Mouse (Mus musculus) stomach, postnatal 0 days (tissue): ENCODE measurements at regions not wholly inside any gene's neighbourhood (a gene's known extent, or its start where the extent isn't known, plus 50 kb on each side); places are given as distances from the start of the nearest gene placed in this dataset.

Experiments
- ATAC-seq: fragments of 200-750 bp; cut with Nextera tagmentation; 2 replicates; pipeline ENCODE4 v1.8.0; 2017; ENCODE audit not compliant: low FRiP score, low TSS enrichment
- DNase-seq: peaks from one replicate; pipeline ENCODE4 v3.0.0-alpha.2; 2016; ENCODE audit warnings: low spot score
- H3K27ac ChIP-seq: fragments of 300-500 bp; sonication (generic); replicated peaks from 2 replicates; pipeline ENCODE4 v1.5.1; 2014; ENCODE audit warnings: mild to moderate bottlenecking, control low read depth
- H3K27me3 ChIP-seq: fragments of 300-500 bp; sonication (generic); 2 replicates; pipeline ENCODE4 v1.6.1; 2014; ENCODE audit warnings: low read length; ENCODE audit not compliant: control insufficient read depth, insufficient read depth
- H3K36me3 ChIP-seq: fragments of 300-500 bp; sonication (generic); 2 replicates; pipeline ENCODE4 v1.6.1; 2014; ENCODE audit warnings: low read length, mixed read lengths; ENCODE audit not compliant: control insufficient read depth, insufficient read depth
- H3K4me1 ChIP-seq: fragments of 300-500 bp; sonication (generic); replicated peaks from 2 replicates; pipeline ENCODE4 v1.6.1; 2014; ENCODE audit warnings: antibody characterized with exemption; ENCODE audit not compliant: control insufficient read depth, insufficient read depth
- H3K4me2 ChIP-seq: fragments of 300-500 bp; sonication (generic); replicated peaks from 2 replicates; pipeline ENCODE4 v1.6.1; 2014; ENCODE audit warnings: low read depth, mild to moderate bottlenecking, control low read depth, moderate library complexity
- H3K4me3 ChIP-seq: fragments of 300-500 bp; sonication (generic); 2 replicates; pipeline ENCODE4 v1.5.1; 2014; ENCODE audit warnings: low read depth, low read length, control low read depth
- H3K9ac ChIP-seq: fragments of 300-500 bp; sonication (generic); 2 replicates; pipeline ENCODE4 v1.6.1; 2014; ENCODE audit warnings: mild to moderate bottlenecking, low read length, control low read depth, mixed read lengths
- H3K9me3 ChIP-seq: fragments of 300-500 bp; sonication (generic); 2 replicates; pipeline ENCODE4 v1.6.1; 2016; ENCODE audit warnings: low read length; ENCODE audit not compliant: control insufficient read depth
- CTCF ChIP-seq: IDR thresholded peaks from 2 replicates; pipeline ENCODE4 v1.5.1; 2016; ENCODE audit warnings: antibody characterized with exemption, low read depth, mild to moderate bottlenecking, moderate library complexity
- EP300 ChIP-seq: optimal IDR thresholded peaks from 2 replicates; pipeline ENCODE3; 2016; ENCODE audit warnings: antibody characterized with exemption
- WGBS: fragments of 180-500 bp; shearing (Covaris S2); extraction: QIAGEN DNeasy Blood & Tissue Kit; methylation state at CpG from one replicate; pipeline ENCODE4 v1.1.7; 2014; 5-methylcytosine and 5-hydroxymethylcytosine counted together

DNA sequence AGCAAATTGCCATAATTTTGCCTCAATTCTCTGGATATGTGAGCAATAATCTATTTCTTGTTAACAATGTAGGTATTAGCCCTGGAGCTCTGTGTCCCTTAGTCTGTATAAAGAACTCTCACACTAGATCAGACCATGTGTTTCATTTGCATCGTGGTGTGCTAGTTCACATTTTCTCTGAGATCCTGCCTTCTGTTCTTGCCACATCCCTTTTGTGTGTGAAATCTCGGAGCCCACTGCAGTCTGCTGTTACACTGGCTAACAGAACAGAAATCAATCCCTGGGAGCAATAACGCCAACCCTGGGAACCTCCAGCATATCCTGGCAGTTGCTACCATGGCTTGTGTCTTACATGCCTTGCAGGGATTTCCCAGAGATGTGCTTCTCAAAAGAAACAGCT, 156.1 kb upstream of the Gm10295 start:
- Histone ChIP-seq H3K27me3 (no peaks in the 10 kb centered on the region), H3K36me3 (no peaks in the 10 kb centered on the region), H3K27ac (no peak overlapping the region), H3K4me2 (no peak overlapping the region), H3K4me1 (no peaks in the 10 kb centered on the region), H3K4me3 (no peak overlapping the region), H3K9me3 (no peaks in the 10 kb centered on the region), H3K9ac (no peak overlapping the region)
- 80% methylated on average over 3 of the region's 3 CpGs for WGBS
- TF ChIP-seq CTCF (no peak), EP300 (no peak)
- DNase-seq (no peak), ATAC-seq (no peak)

DNA sequence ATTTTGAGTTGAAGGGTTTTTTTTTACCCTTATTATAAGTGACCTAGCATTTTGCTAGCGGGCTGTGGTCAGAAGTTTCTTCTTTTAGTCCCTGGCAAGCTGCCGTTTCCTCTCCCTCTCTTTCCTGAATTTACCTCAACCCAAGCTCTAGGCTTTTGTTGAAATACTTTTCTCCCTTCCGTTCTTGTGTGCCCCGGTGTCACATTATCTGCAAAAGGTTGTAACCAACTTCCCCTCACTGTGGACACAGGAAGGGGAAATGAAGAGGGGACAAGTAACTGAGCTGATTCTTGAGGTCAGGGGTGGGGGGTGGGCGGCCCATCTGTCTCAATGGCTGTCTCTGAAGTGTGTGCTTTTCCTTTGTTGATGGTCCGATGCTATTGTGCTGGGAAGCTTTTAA, 149.4 kb upstream of the Gm10295 start:
- WGBS, result 31% methylated on average over 6 of the region's 6 CpGs
- ATAC-seq, result no peak

DNA sequence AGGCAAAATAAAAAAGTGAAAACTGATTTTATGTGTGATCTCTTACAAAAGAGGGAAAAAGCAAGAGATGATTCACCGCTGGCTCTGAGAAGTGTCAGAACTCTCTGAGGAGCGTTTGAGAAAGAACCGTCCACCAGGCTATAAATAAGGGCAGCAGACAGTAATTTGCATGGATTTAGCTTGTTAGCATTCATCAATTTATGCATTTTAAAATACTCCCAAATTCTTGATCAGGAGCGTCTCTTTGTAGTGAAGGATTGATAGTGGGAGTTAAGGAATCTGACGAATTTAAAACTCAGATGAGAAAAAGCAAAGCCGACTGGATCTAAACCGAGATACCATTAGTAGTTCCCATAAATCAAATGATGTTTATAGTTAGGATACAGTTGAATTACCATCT, 146.8 kb upstream of the Gm10295 start:
- Histone ChIP-seq H3K9ac (no peak overlapping the region), H3K4me1 (no peaks in the 10 kb centered on the region), H3K4me3 (no peak overlapping the region), H3K4me2 (no peak overlapping the region), H3K36me3 (no peaks in the 10 kb centered on the region), H3K27me3 (no peaks in the 10 kb centered on the region), H3K9me3 (no peaks in the 10 kb centered on the region), H3K27ac (no peak overlapping the region)
- TF ChIP-seq EP300 (no peak), CTCF (no peak)
- ATAC-seq (no peak), DNase-seq (no peak)
- 40% methylated on average over 7 of the region's 7 CpGs for WGBS

More for the DNA sequence above, 149.4 kb upstream of the Gm10295 start:
- TF ChIP-seq EP300, result no peak
- TF ChIP-seq CTCF, result no peak
- Histone ChIP-seq H3K9me3 (no peaks in the 10 kb centered on the region), H3K4me2 (no peak overlapping the region), H3K4me1 (no peaks in the 10 kb centered on the region), H3K4me3 (no peak overlapping the region), H3K36me3 (no peaks in the 10 kb centered on the region), H3K27ac (no peak overlapping the region), H3K27me3 (no peaks in the 10 kb centered on the region), H3K9ac (no peak overlapping the region)
- no peak for DNase-seq

DNA sequence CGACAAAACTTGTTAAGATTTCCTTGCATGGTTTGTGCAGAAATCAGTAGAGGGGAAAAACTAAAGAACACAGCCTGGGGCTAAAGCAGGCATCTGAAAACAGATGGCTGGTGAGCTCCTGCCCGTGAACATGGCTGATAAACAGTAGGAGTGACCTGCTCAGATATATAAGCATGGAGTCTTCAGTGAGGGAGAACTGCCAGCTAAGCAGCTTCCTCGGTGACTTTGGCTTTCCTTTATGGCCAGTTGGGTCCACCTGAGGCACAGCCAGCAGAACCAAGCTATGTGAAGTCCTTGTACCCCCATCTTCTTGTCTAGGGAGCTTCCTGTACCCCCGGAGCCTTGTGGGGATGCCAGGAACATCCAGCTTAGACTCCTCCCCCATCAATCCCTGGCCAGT, 139.8 kb upstream of the Gm10295 start:
- 59% methylated on average over 4 of the region's 4 CpGs for WGBS
- no peaks in the 10 kb centered on the region for H3K27me3 ChIP-seq
- no peak overlapping the region for H3K9ac ChIP-seq
- H3K27ac ChIP-seq, result no peak overlapping the region
- H3K9me3 ChIP-seq, result no peaks in the 10 kb centered on the region
- H3K4me2 ChIP-seq, result no peak overlapping the region
- no peaks in the 10 kb centered on the region for H3K36me3 ChIP-seq
- TF ChIP-seq EP300 (no peak), CTCF (no peak)
- H3K4me1 ChIP-seq, result no peaks in the 10 kb centered on the region
- no peak for DNase-seq
- no peak overlapping the region for H3K4me3 ChIP-seq
- no peak for ATAC-seq

DNA sequence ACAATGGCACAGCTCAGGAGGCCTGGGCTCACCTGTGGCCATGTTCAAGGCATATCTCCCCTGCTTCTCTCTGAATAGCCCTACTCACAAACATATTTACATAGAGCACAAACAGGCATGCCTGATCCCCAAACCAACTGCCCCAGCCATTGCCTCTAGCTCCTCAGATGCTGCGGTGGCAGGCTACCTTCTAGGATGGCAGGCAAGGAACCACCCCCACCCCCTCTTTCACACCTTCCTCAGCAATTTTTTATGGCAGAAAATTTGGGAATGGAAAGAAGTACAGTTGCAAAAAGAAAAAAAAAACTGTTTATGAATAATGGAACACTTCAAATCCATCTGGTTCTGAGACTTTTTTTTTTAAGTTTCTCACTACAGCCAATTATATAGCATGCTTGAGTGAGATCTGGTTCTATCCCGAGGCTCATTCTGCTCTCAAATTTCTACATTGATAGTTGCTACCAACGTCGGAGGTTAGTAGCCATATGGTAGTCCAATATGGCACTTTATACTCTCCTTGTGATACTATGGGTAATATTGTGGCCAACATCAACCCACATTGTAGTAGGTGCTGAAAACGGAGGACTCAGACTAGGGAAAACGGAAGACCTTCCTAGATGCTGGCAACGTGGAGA, 136.8 kb upstream of the Gm10295 start:
- Histone ChIP-seq H3K4me1 (no peaks in the 10 kb centered on the region), H3K36me3 (no peaks in the 10 kb centered on the region), H3K9me3 (no peaks in the 10 kb centered on the region), H3K27ac (no peak overlapping the region), H3K4me2 (no peak overlapping the region), H3K27me3 (no peaks in the 10 kb centered on the region), H3K9ac (no peak overlapping the region), H3K4me3 (no peak overlapping the region)
- TF ChIP-seq CTCF (no peak), EP300 (no peak)
- 91% methylated on average over 7 of the region's 7 CpGs for WGBS
- no peak for DNase-seq
- no peak for ATAC-seq

DNA sequence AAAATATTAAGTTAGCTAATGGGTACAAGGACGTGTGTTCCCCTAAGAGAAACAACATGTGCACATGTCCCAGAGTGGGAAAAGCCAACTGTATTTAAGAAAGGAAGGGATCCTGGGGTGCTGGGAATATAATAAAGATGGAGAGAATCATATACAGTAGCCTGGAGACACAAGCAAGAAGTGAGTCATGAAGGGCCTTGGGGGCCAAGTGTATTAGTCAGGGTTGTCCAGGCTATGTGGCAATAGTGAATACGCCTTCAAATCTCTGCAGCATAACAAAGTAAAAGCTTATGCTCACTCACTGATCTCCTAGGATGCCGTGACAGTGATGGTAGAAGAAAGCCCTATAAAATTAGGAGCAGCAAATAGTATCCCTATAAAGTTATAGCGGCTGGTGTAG, 124.1 kb upstream of the Gm10295 start:
- H3K27ac ChIP-seq, result no peak overlapping the region
- H3K4me1 ChIP-seq, result no peaks in the 10 kb centered on the region; the same call in none of the 2 replicates
- no peaks in the 10 kb centered on the region for H3K36me3 ChIP-seq
- H3K27me3 ChIP-seq, result no peaks in the 10 kb centered on the region
- H3K9me3 ChIP-seq, result no peaks in the 10 kb centered on the region
- H3K9ac ChIP-seq, result no peak overlapping the region
- H3K4me2 ChIP-seq, result no peak overlapping the region
- DNase-seq, result no peak
- H3K4me3 ChIP-seq, result no peak overlapping the region
- no peak for ATAC-seq
- no peak for TF ChIP-seq EP300
- no peak for TF ChIP-seq CTCF
- WGBS, result 81% methylated on average over 4 of the region's 4 CpGs
